Mouse (Mus musculus) embryonic facial prominence, embryonic 12.5 days (tissue): ENCODE results near the gene Arhgef12. TPM values are rescaled to one million over a fixed set of nuclear protein-coding genes. Genes with fewer than 3 reads are reported as not detected.
"Not testable (repeated sequence)": the region's sequence is repeated elsewhere in the genome, so short reads cannot be mapped to it uniquely, and the experiment has no call there.

Experiments used
- ATAC-seq: fragments of 200-750 bp; cut with Nextera tagmentation; 2 replicates; pipeline ENCODE4 v1.8.0; 2017; ENCODE audit not compliant: insufficient number of reproducible peaks, insufficient read depth, low FRiP score, low TSS enrichment
- H3K27ac ChIP-seq: fragments of 300-500 bp; sonication (generic); 2 replicates; pipeline ENCODE4 v1.5.1; 2016; ENCODE audit warnings: mild to moderate bottlenecking
- H3K27me3 ChIP-seq: fragments of 300-500 bp; sonication (generic); 2 replicates; pipeline ENCODE4 v1.6.1; 2016; ENCODE audit warnings: mild to moderate bottlenecking, moderate library complexity
- H3K36me3 ChIP-seq: fragments of 300-500 bp; sonication (generic); 2 replicates; pipeline ENCODE4 v1.6.1; 2016; ENCODE audit warnings: mild to moderate bottlenecking
- H3K4me1 ChIP-seq: fragments of 300-500 bp; sonication (generic); 2 replicates; pipeline ENCODE4 v1.6.1; 2016
- H3K4me2 ChIP-seq: fragments of 300-500 bp; sonication (generic); replicated peaks from 2 replicates; pipeline ENCODE4 v1.6.1; 2016; ENCODE audit warnings: mild to moderate bottlenecking, moderate library complexity
- H3K4me3 ChIP-seq: fragments of 300-500 bp; sonication (generic); 2 replicates; pipeline ENCODE4 v1.5.1; 2016; ENCODE audit warnings: mild to moderate bottlenecking
- H3K9ac ChIP-seq: fragments of 300-500 bp; sonication (generic); 2 replicates; pipeline ENCODE4 v1.6.1; 2016; ENCODE audit warnings: mild to moderate bottlenecking, moderate library complexity
- H3K9me3 ChIP-seq: fragments of 300-500 bp; sonication (generic); 2 replicates; pipeline ENCODE4 v1.6.1; 2016; ENCODE audit warnings: mild to moderate bottlenecking, moderate library complexity
- WGBS: fragments of 180-500 bp; shearing (Covaris S2); methylation state at CpG from one replicate; pipeline ENCODE4 v1.1.7; 2016; 5-methylcytosine and 5-hydroxymethylcytosine counted together
- polyA plus RNA-seq: library from polyadenylated mRNA; unstranded; fragments of >200 nt; fragmentation: Nextera tagmentation; extraction: Ambion mirVana; gene quantifications from 2 replicates; pipeline ENCODE4 v1.2.1, GENCODE M21; 2016

Gene Arhgef12
- polyA plus RNA-seq, 1 experiment from 2014 or later: 17.0 TPM

GRCm38 (mm10) chr9:42995298-42995697 is 111.7 kb downstream of the Arhgef12 start:
- peaks cover 69% of the 10 kb centered on the region for H3K36me3 ChIP-seq
- H3K4me1 ChIP-seq: no peaks in the 10 kb centered on the region
- no peak for ATAC-seq
- no peak overlapping the region for H3K4me2 ChIP-seq
- no peak overlapping the region for H3K4me3 ChIP-seq
- no peaks in the 10 kb centered on the region for H3K27me3 ChIP-seq
- WGBS: 92% methylated on average over 11 of the region's 11 CpGs
- H3K9me3 ChIP-seq: no peaks in the 10 kb centered on the region
- H3K9ac ChIP-seq: no peak overlapping the region
- no peak overlapping the region for H3K27ac ChIP-seq

GRCm38 (mm10) chr9:42994708-42995107 is 112.3 kb downstream of the Arhgef12 start:
- Histone ChIP-seq H3K9ac (no peak overlapping the region), H3K36me3 (peaks cover 71% of the 10 kb centered on the region), H3K4me3 (no peak overlapping the region), H3K27me3 (no peaks in the 10 kb centered on the region), H3K4me1 (no peaks in the 10 kb centered on the region), H3K27ac (no peak overlapping the region), H3K9me3 (no peaks in the 10 kb centered on the region), H3K4me2 (no peak overlapping the region)
- WGBS: 86% methylated on average over 4 of the region's 4 CpGs
- no peak for ATAC-seq

- H3K27ac ChIP-seq: no peak overlapping the region
- no peaks in the 10 kb centered on the region for H3K4me1 ChIP-seq
- WGBS: 77% methylated on average over 4 of the region's 4 CpGs
- no peaks in the 10 kb centered on the region for H3K27me3 ChIP-seq
- H3K4me3 ChIP-seq: no peak overlapping the region
- H3K36me3 ChIP-seq: peaks cover 67% of the 10 kb centered on the region
- no peak overlapping the region for H3K9ac ChIP-seq
- H3K9me3 ChIP-seq: no peaks in the 10 kb centered on the region
- no peak for ATAC-seq
- no peak overlapping the region for H3K4me2 ChIP-seq
Measured at GRCm38 (mm10) chr9:42993659-42994058, 113.4 kb downstream of the Arhgef12 start.

GRCm38 (mm10) chr9:42987988-42988387 is 119.1 kb downstream of the Arhgef12 start:
- H3K27me3 ChIP-seq: no peaks in the 10 kb centered on the region
- H3K9ac ChIP-seq: no peak overlapping the region
- no peak overlapping the region for H3K27ac ChIP-seq
- H3K36me3 ChIP-seq: peaks cover 68% of the 10 kb centered on the region
- no peaks in the 10 kb centered on the region for H3K4me1 ChIP-seq
- no peaks in the 10 kb centered on the region for H3K9me3 ChIP-seq
- WGBS: 87% methylated on average over 4 of the region's 4 CpGs
- no peak overlapping the region for H3K4me3 ChIP-seq
- no peak for ATAC-seq
- no peak overlapping the region for H3K4me2 ChIP-seq

GRCm38 (mm10) chr9:42968894-42969521 is 138.0 kb downstream of the Arhgef12 start:
- no peak overlapping the region for H3K27ac ChIP-seq
- H3K27me3 ChIP-seq: no peaks in the 10 kb centered on the region
- no peaks in the 10 kb centered on the region for H3K9me3 ChIP-seq
- ATAC-seq: no peak
- 68% methylated on average over 11 of the region's 11 CpGs for WGBS
- H3K4me1 ChIP-seq: no peaks in the 10 kb centered on the region
- no peak overlapping the region for H3K4me3 ChIP-seq
- no peak overlapping the region for H3K4me2 ChIP-seq
- peaks cover 66% of the 10 kb centered on the region for H3K36me3 ChIP-seq
- H3K9ac ChIP-seq: no peak overlapping the region

GRCm38 (mm10) chr9:42967731-42968130 is 139.3 kb downstream of the Arhgef12 start:
- Histone ChIP-seq H3K4me3 (no peak overlapping the region), H3K27ac (no peak overlapping the region), H3K9me3 (no peaks in the 10 kb centered on the region), H3K4me2 (no peak overlapping the region), H3K4me1 (0 out of 2 replicates have a peak, but pooled peaks cover under 1% of the 10 kb centered on the region), H3K36me3 (peaks cover 57% of the 10 kb centered on the region), H3K27me3 (no peaks in the 10 kb centered on the region), H3K9ac (no peak overlapping the region)
- no peak for ATAC-seq
- 85% methylated on average over 9 of the region's 9 CpGs for WGBS

- H3K36me3 ChIP-seq: peaks cover 33% of the 10 kb centered on the region
- ATAC-seq, H3K27ac ChIP-seq, H3K27me3 ChIP-seq, H3K9me3 ChIP-seq, H3K4me1 ChIP-seq, H3K9ac ChIP-seq, H3K4me2 ChIP-seq, H3K4me3 ChIP-seq: not testable (repeated sequence)
- 91% methylated on average over 3 of the region's 3 CpGs for WGBS
Measured at GRCm38 (mm10) chr9:42964809-42965208, 142.2 kb downstream of the Arhgef12 start.

GRCm38 (mm10) chr9:42964366-42964765 is 142.7 kb downstream of the Arhgef12 start:
- Histone ChIP-seq H3K4me3 (no peak overlapping the region), H3K27me3 (no peaks in the 10 kb centered on the region), H3K27ac (no peak overlapping the region), H3K9me3 (no peaks in the 10 kb centered on the region), H3K4me2 (no peak overlapping the region), H3K9ac (no peak overlapping the region), H3K36me3 (peaks cover 28% of the 10 kb centered on the region), H3K4me1 (0 out of 2 replicates have a peak, but pooled peaks cover 3% of the 10 kb centered on the region)
- WGBS: 90% methylated on average over 12 of the region's 12 CpGs
- no peak for ATAC-seq

GRCm38 (mm10) chr9:42962506-42962905 is 144.5 kb downstream of the Arhgef12 start:
- Histone ChIP-seq H3K27ac (no peak overlapping the region), H3K9me3 (no peaks in the 10 kb centered on the region), H3K27me3 (no peaks in the 10 kb centered on the region), H3K4me3 (no peak overlapping the region), H3K4me1 (0 out of 2 replicates have a peak, but pooled peaks cover 3% of the 10 kb centered on the region), H3K9ac (no peak overlapping the region), H3K4me2 (no peak overlapping the region), H3K36me3 (peaks cover 10% of the 10 kb centered on the region)
- no peak for ATAC-seq
- 79% methylated on average over 6 of the region's 6 CpGs for WGBS

GRCm38 (mm10) chr9:42958401-42958800 is 148.6 kb downstream of the Arhgef12 start:
- 0 out of 2 replicates have a peak, but pooled peaks cover 3% of the 10 kb centered on the region for H3K4me1 ChIP-seq
- ATAC-seq: no peak
- no peak overlapping the region for H3K27ac ChIP-seq
- no peak overlapping the region for H3K9ac ChIP-seq
- H3K27me3 ChIP-seq: no peaks in the 10 kb centered on the region
- H3K36me3 ChIP-seq: no peaks in the 10 kb centered on the region
- WGBS: 73% methylated on average over 7 of the region's 7 CpGs
- no peak overlapping the region for H3K4me3 ChIP-seq
- H3K4me2 ChIP-seq: no peak overlapping the region
- H3K9me3 ChIP-seq: no peaks in the 10 kb centered on the region

- 72% methylated on average over 1 of the region's 1 CpGs for WGBS
- ATAC-seq: no peak
- Histone ChIP-seq H3K9ac (no peak overlapping the region), H3K27ac (no peak overlapping the region), H3K27me3 (peaks cover 14% of the 10 kb centered on the region), H3K36me3 (no peaks in the 10 kb centered on the region), H3K4me2 (no peak overlapping the region), H3K4me1 (peaks cover 4% of the 10 kb centered on the region; the same call in 1 of the 2 replicates), H3K4me3 (no peak overlapping the region), H3K9me3 (no peaks in the 10 kb centered on the region)
Measured at GRCm38 (mm10) chr9:42948381-42948780, 158.7 kb downstream of the Arhgef12 start.

- Histone ChIP-seq H3K9me3 (no peaks in the 10 kb centered on the region), H3K4me3 (no peak overlapping the region)
- ATAC-seq: no peak
Measured at GRCm38 (mm10) chr9:42945174-42945573, 161.9 kb downstream of the Arhgef12 start.

More at GRCm38 (mm10) chr9:42945174-42945573, 161.9 kb downstream of the Arhgef12 start:
- 77% methylated on average over 7 of the region's 7 CpGs for WGBS
- H3K9ac ChIP-seq: no peak overlapping the region
- H3K27ac ChIP-seq: no peak overlapping the region
- H3K27me3 ChIP-seq: peaks cover 27% of the 10 kb centered on the region
- peaks cover 15% of the 10 kb centered on the region; the same call in 1 of the 2 replicates for H3K4me1 ChIP-seq
- no peak overlapping the region for H3K4me2 ChIP-seq
- H3K36me3 ChIP-seq: no peaks in the 10 kb centered on the region
